Mouse (Mus musculus) stomach, embryonic 15.5 days (tissue): Measurements from ENCODE around the gene Immp2l. TPM values are rescaled to one million over a fixed set of nuclear protein-coding genes. Genes with fewer than 3 reads are reported as not detected.

Source experiments
- ATAC-seq: fragments of 200-750 bp; cut with Nextera tagmentation; 2 replicates; pipeline ENCODE4 v1.8.0; 2017; ENCODE audit warnings: low read depth, moderate number of reproducible peaks, moderate TSS enrichment; ENCODE audit not compliant: insufficient read depth, low FRiP score
- H3K27ac ChIP-seq: fragments of 300-500 bp; sonication (generic); 2 replicates; pipeline ENCODE4 v1.5.1; 2015; ENCODE audit warnings: mild to moderate bottlenecking, inconsistent platforms
- H3K27me3 ChIP-seq: fragments of 300-500 bp; sonication (generic); replicated peaks from 2 replicates; pipeline ENCODE4 v1.6.1; 2015; ENCODE audit warnings: inconsistent platforms
- H3K36me3 ChIP-seq: fragments of 300-500 bp; sonication (generic); 2 replicates; pipeline ENCODE4 v1.6.1; 2015; ENCODE audit warnings: inconsistent platforms
- H3K4me1 ChIP-seq: fragments of 300-500 bp; sonication (generic); 2 replicates; pipeline ENCODE4 v1.6.1; 2015; ENCODE audit warnings: inconsistent platforms
- H3K4me2 ChIP-seq: fragments of 300-500 bp; sonication (generic); 2 replicates; pipeline ENCODE4 v1.6.1; 2015; ENCODE audit warnings: mild to moderate bottlenecking, inconsistent platforms
- H3K4me3 ChIP-seq: fragments of 300-500 bp; sonication (generic); replicated peaks from 2 replicates; pipeline ENCODE4 v1.5.1; 2015; ENCODE audit warnings: inconsistent platforms
- H3K9ac ChIP-seq: fragments of 300-500 bp; sonication (generic); 2 replicates; pipeline ENCODE4 v1.6.1; 2015; ENCODE audit warnings: inconsistent platforms
- H3K9me3 ChIP-seq: fragments of 300-500 bp; sonication (generic); 2 replicates; pipeline ENCODE4 v1.6.1; 2016; ENCODE audit warnings: inconsistent platforms
- WGBS: fragments of 180-500 bp; shearing (Covaris S2); methylation state at CpG from one replicate; pipeline ENCODE4 v1.1.7; 2015; 5-methylcytosine and 5-hydroxymethylcytosine counted together
- polyA plus RNA-seq: library from polyadenylated mRNA; unstranded; fragments of >200 nt; fragmentation: Nextera tagmentation; extraction: Ambion mirVana; gene quantifications from 2 replicates; pipeline ENCODE4 v1.2.1, GENCODE M21; 2015

The Immp2l gene
- polyA plus RNA-seq, 1 experiment from 2014 or later, result 15.6 TPM

DNA sequence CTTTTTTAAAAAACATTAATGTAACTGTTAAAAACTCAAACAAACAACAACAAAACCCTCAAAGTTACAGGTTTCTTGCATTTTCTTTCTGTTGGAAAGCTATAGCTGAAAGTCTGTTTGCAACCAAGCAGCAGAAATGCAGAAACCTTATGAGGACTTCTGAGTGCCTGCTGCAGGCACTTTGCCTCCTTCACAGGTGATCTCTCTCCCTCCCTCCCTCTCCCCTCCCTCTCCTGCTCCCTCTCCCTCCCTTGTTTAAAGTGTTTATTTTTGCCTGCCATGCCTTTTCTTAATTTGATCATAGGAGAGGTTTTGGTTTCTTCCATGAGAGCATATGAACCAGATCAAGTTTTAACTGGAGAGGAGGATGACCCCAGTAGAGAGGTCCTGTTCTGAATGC lies 392.7 kb downstream of the Immp2l start:
- ATAC-seq, result peak; percentile 60
- H3K36me3 ChIP-seq, result no peaks in the 10 kb centered on the region
- no peaks in the 10 kb centered on the region for H3K27me3 ChIP-seq
- no peak overlapping the region for H3K9ac ChIP-seq
- H3K4me2 ChIP-seq, result no peak overlapping the region
- no peaks in the 10 kb centered on the region for H3K9me3 ChIP-seq
- 0 out of 2 replicates have a peak, but pooled peaks cover 6% of the 10 kb centered on the region for H3K4me1 ChIP-seq
- peak overlapping the region; percentile 51; the same call in 1 of the 2 replicates for H3K27ac ChIP-seq
- H3K4me3 ChIP-seq, result no peak overlapping the region

DNA sequence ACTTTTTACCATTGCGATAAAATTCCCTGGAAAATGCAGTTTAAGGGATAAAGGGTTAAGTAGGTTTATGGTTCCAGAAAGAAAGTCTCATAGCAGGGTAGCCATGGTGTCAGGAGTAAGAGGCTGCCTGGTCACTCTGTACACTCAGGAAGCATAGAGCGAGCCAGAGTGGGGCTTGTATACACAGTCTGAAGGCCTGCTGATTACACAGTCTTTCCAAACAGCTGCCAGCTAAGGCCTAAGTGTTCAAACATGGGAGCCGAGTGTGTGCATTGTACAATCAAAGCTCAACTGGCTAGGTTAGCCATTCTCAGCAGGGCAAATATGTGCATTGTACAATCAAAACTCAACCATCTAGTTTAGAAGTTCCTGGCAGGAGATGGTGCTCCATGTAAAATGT lies 393.2 kb downstream of the Immp2l start:
- no peaks in the 10 kb centered on the region for H3K36me3 ChIP-seq
- H3K9ac ChIP-seq, result no peak overlapping the region
- H3K9me3 ChIP-seq, result no peaks in the 10 kb centered on the region
- 24% methylated on average over 3 of the region's 3 CpGs for WGBS
- H3K4me2 ChIP-seq, result no peak overlapping the region
- peak; percentile 99 for ATAC-seq
- H3K4me3 ChIP-seq, result no peak overlapping the region
- 0 out of 2 replicates have a peak, but pooled peaks cover 6% of the 10 kb centered on the region for H3K4me1 ChIP-seq
- peak overlapping the region; percentile 51; the same call in 1 of the 2 replicates for H3K27ac ChIP-seq
- no peaks in the 10 kb centered on the region for H3K27me3 ChIP-seq

DNA sequence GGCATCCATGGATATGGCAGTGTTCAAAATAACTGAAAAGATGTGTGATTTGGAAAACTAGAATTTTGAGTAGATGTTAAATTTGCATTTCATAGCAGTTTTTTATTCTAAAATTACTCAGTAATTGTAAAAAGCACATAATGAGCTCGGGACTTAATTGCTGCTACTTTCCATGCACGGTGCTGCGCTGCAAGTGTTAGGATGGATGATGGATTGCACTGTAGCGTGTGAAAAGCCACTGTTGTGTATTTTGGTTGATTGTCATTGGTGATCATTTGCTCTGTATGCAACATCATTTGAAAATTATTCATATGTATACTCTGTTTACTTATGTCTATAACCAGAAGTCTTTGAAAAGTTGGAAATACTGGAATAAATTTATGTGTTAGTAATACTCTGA lies 394.1 kb downstream of the Immp2l start:
- 0 out of 2 replicates have a peak, but pooled peaks cover 6% of the 10 kb centered on the region for H3K4me1 ChIP-seq
- no peak overlapping the region for H3K9ac ChIP-seq
- 80% methylated on average over 4 of the region's 4 CpGs for WGBS
- no peaks in the 10 kb centered on the region for H3K27me3 ChIP-seq
- H3K4me2 ChIP-seq, result no peak overlapping the region
- H3K4me3 ChIP-seq, result no peak overlapping the region
- H3K27ac ChIP-seq, result no peak overlapping the region
- H3K9me3 ChIP-seq, result no peaks in the 10 kb centered on the region
- H3K36me3 ChIP-seq, result no peaks in the 10 kb centered on the region
- no peak for ATAC-seq

DNA sequence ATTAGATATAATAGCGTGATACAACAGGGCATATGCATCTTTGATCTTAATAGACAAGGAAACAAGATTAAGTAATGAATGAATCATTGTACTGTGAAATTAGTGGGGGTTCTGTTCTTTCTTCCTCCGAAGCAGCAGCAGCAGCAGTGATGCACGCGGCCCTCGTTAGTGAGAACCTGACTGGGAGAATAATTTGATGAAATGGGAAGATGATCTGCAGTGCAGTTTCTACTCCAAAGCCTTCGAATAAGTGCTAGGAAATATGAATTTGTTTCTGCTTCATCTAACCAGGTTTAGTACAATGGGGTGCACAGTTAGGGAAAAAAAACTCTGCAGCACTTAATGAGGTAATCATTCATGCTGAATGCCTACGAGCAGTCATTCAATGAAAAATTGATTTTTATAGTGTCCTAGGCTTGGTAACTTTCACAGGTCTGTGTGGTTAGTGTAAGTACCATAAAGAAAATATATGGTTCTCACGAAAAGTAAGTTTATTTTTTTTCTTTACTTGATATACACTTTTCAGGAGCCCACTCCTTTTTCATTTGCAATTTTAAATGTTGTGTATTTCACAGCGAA lies 401.3 kb downstream of the Immp2l start:
- H3K9me3 ChIP-seq, result no peaks in the 10 kb centered on the region
- no peaks in the 10 kb centered on the region for H3K27me3 ChIP-seq
- H3K36me3 ChIP-seq, result no peaks in the 10 kb centered on the region
- H3K4me1 ChIP-seq, result no peaks in the 10 kb centered on the region
- no peak overlapping the region for H3K4me3 ChIP-seq
- no peak overlapping the region for H3K27ac ChIP-seq
- H3K9ac ChIP-seq, result no peak overlapping the region
- no peak for ATAC-seq
- no peak overlapping the region for H3K4me2 ChIP-seq
- WGBS, result 66% methylated on average over 9 of the region's 9 CpGs

- ATAC-seq, result no peak
- Histone ChIP-seq H3K9ac (no peak overlapping the region), H3K9me3 (no peaks in the 10 kb centered on the region), H3K36me3 (no peaks in the 10 kb centered on the region), H3K27ac (no peak overlapping the region), H3K27me3 (no peaks in the 10 kb centered on the region), H3K4me1 (no peaks in the 10 kb centered on the region), H3K4me2 (no peak overlapping the region), H3K4me3 (no peak overlapping the region)
- WGBS, result 74% methylated on average over 5 of the region's 5 CpGs
These were observed 403.6 kb downstream of the Immp2l start for GRCm38 (mm10) chr12:41427464-41427863.

- no peak overlapping the region for H3K4me2 ChIP-seq
- no peaks in the 10 kb centered on the region for H3K4me1 ChIP-seq
- H3K36me3 ChIP-seq, result no peaks in the 10 kb centered on the region
- no peak for ATAC-seq
- H3K9me3 ChIP-seq, result no peaks in the 10 kb centered on the region
- H3K27ac ChIP-seq, result no peak overlapping the region
- no peaks in the 10 kb centered on the region for H3K27me3 ChIP-seq
- H3K4me3 ChIP-seq, result no peak overlapping the region
- no peak overlapping the region for H3K9ac ChIP-seq
These were observed 404.9 kb downstream of the Immp2l start for GRCm38 (mm10) chr12:41428806-41429205.

GRCm38 (mm10) chr12:41436206-41436985 lies 412.5 kb downstream of the Immp2l start:
- WGBS, result 80% methylated on average over 5 of the region's 5 CpGs
- no peak overlapping the region for H3K4me2 ChIP-seq
- no peak overlapping the region for H3K27ac ChIP-seq
- no peaks in the 10 kb centered on the region for H3K4me1 ChIP-seq
- no peaks in the 10 kb centered on the region for H3K36me3 ChIP-seq
- H3K27me3 ChIP-seq, result no peaks in the 10 kb centered on the region
- no peak for ATAC-seq
- no peak overlapping the region for H3K4me3 ChIP-seq
- H3K9me3 ChIP-seq, result no peaks in the 10 kb centered on the region
- no peak overlapping the region for H3K9ac ChIP-seq

- H3K27ac ChIP-seq, result no peak overlapping the region
- no peak for ATAC-seq
These were observed 414.6 kb downstream of the Immp2l start for GRCm38 (mm10) chr12:41438446-41438845.

GRCm38 (mm10) chr12:41468374-41468991 lies 444.6 kb downstream of the Immp2l start:
- no peak overlapping the region for H3K4me2 ChIP-seq

More at GRCm38 (mm10) chr12:41438446-41438845, 414.6 kb downstream of the Immp2l start:
- H3K9ac ChIP-seq, result no peak overlapping the region
- no peak overlapping the region for H3K4me3 ChIP-seq
- H3K9me3 ChIP-seq, result no peaks in the 10 kb centered on the region
- no peaks in the 10 kb centered on the region for H3K27me3 ChIP-seq
- 54% methylated on average over 4 of the region's 4 CpGs for WGBS
- H3K4me2 ChIP-seq, result no peak overlapping the region
- no peaks in the 10 kb centered on the region for H3K36me3 ChIP-seq
- H3K4me1 ChIP-seq, result no peaks in the 10 kb centered on the region

GRCm38 (mm10) chr12:41469096-41469801 lies 445.4 kb downstream of the Immp2l start:
- 70% methylated on average over 6 of the region's 6 CpGs for WGBS
- no peaks in the 10 kb centered on the region for H3K36me3 ChIP-seq
- no peak overlapping the region for H3K4me3 ChIP-seq
- no peak overlapping the region for H3K27ac ChIP-seq
- ATAC-seq, result no peak
- H3K9ac ChIP-seq, result no peak overlapping the region
- no peaks in the 10 kb centered on the region for H3K27me3 ChIP-seq
- no peaks in the 10 kb centered on the region for H3K9me3 ChIP-seq
- H3K4me2 ChIP-seq, result no peak overlapping the region
- H3K4me1 ChIP-seq, result no peaks in the 10 kb centered on the region

More at GRCm38 (mm10) chr12:41468374-41468991, 444.6 kb downstream of the Immp2l start:
- Histone ChIP-seq H3K27me3 (no peaks in the 10 kb centered on the region), H3K27ac (no peak overlapping the region), H3K9ac (no peak overlapping the region), H3K36me3 (no peaks in the 10 kb centered on the region), H3K9me3 (no peaks in the 10 kb centered on the region), H3K4me1 (no peaks in the 10 kb centered on the region), H3K4me3 (no peak overlapping the region)
- 90% methylated on average over 3 of the region's 3 CpGs for WGBS
- no peak for ATAC-seq

DNA sequence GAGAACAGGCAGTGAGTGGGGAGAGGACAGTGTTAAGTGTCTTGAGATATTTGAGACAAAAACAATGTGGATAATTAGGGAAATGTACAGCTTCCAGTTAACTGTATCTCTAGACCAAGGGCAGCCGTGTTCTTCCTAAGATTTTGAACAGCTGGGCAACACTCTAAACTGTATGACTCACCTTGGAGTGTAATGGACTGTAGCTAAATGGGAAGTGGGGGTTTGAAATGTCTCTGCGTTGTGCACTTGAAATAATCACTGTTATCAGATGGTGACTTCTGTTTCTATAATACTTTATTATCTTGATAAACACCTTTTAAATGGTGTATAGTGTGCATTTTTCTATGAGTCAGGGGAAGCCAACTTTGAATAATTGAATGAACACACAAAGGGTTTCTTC lies 457.6 kb downstream of the Immp2l start:
- H3K9me3 ChIP-seq, result no peaks in the 10 kb centered on the region
- H3K4me2 ChIP-seq, result no peak overlapping the region
- no peak for ATAC-seq
- no peaks in the 10 kb centered on the region for H3K27me3 ChIP-seq
- no peak overlapping the region for H3K9ac ChIP-seq
- no peaks in the 10 kb centered on the region for H3K36me3 ChIP-seq
- 42% methylated on average over 2 of the region's 2 CpGs for WGBS
- no peak overlapping the region for H3K27ac ChIP-seq
- H3K4me1 ChIP-seq, result no peaks in the 10 kb centered on the region
- H3K4me3 ChIP-seq, result no peak overlapping the region
